Comparison of ENCODE assay signal across 8 mouse cellular contexts in the genomic region with DNA sequence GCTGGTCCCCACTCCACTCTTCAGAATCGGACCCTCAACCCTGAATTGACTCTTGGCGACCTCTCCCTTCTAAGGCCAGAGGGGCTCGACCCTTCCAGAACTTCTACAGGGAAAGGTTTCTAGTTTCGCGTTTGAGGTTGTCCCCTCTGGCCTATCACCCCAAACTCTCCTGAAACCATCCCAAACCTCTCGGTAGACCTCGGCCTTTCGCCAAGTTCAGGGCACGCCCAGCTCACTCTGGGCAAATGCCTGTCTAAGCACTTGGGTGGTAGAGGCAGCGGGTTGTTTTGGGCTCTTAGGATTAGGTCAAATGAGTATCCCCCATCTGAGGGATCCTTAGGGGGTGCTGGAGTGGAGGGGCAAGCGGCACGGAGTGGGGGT.
DNase-seq lines count a peak whose midpoint lies in the region; ATAC-seq and TF ChIP-seq lines count a peak whose summit lies in the region.

No protein-coding gene starts in this region.

- H3K27me3 ChIP-seq in heart, embryonic 11.5 days (ENCODE audit: control insufficient read depth, insufficient read depth, low read length): no peaks in the 10 kb centered on the region
- no peaks in the 10 kb centered on the region for H3K27me3 ChIP-seq in embryonic facial prominence, embryonic 15.5 days
- H3K27me3 ChIP-seq in intestine, postnatal 0 days (replicated peaks; ENCODE audit: control insufficient read depth, insufficient read depth, low read length): peaks cover 11% of the 10 kb centered on the region; the same call in 1 of the 2 replicates
- no peaks in the 10 kb centered on the region for H3K27me3 ChIP-seq in myocyte (ENCODE audit: control insufficient read depth, insufficient read depth, insufficient read length)

- peak overlapping the region; percentile 69 for H3K4me2 ChIP-seq in heart, embryonic 11.5 days
- H3K4me2 ChIP-seq in embryonic facial prominence, embryonic 15.5 days (replicated peaks): peak overlapping the region; percentile 70
- peak overlapping the region; percentile 80 for H3K4me2 ChIP-seq in intestine, postnatal 0 days (replicated peaks; ENCODE audit: low read depth)
- H3K4me2 ChIP-seq in myocyte (ENCODE audit: low read depth): peak overlapping the region; percentile 75

- H3ac ChIP-seq in myocyte (ENCODE audit: control insufficient read depth, insufficient read length): peak overlapping the region; percentile 0

- intact Hi-C loops in heart, postnatal 25 days (cut with DNase I): loop anchor here (5.0 kb wide), 2 partner anchors 258 to 313 kb away; no protein-coding TSS in a partner anchor
- intact Hi-C loops in left cerebral cortex, postnatal 25 days (cut with DNase I): loop anchor here (5.0 kb wide), 1 partner anchor 318 kb away; no protein-coding TSS in a partner anchor

- DNase-seq in heart, postnatal 25 days (ENCODE audit: low spot score): no peak
- DNase-seq in ZHBTc4 (ENCODE audit: low read depth, low spot score) (peak; percentile 26), MN1 (ENCODE audit: low spot score) (no peak)
- no peak for DNase-seq in left cerebral cortex, postnatal 25 days (ENCODE audit: low spot score in 2 of 2)

- H3K79me2 ChIP-seq in myocyte (ENCODE audit: control insufficient read depth, insufficient read depth): peaks cover 19% of the 10 kb centered on the region

- no peak for TF ChIP-seq CTCF in intestine, postnatal 0 days (IDR thresholded peaks at IDR 0.05; ENCODE audit: low read depth)

- WGBS in heart, embryonic 11.5 days (ENCODE audit: insufficient replicate concordance): under 1% methylated on average over 12 of the region's 12 CpGs
- 0% methylated on average over 12 of the region's 12 CpGs for WGBS in embryonic facial prominence, embryonic 15.5 days
- 6% methylated on average over 12 of the region's 12 CpGs for WGBS in intestine, postnatal 0 days

- H3K9me3 ChIP-seq in heart, embryonic 11.5 days (replicated peaks; ENCODE audit: control insufficient read depth, low read length): no peaks in the 10 kb centered on the region
- H3K9me3 ChIP-seq in embryonic facial prominence, embryonic 15.5 days (replicated peaks): no peaks in the 10 kb centered on the region
- H3K9me3 ChIP-seq in intestine, postnatal 0 days (ENCODE audit: control insufficient read depth): no peaks in the 10 kb centered on the region

- peak overlapping the region; percentile 80 for H3K9ac ChIP-seq in heart, embryonic 11.5 days (ENCODE audit: low read depth, low read length)
- H3K9ac ChIP-seq in embryonic facial prominence, embryonic 15.5 days: peak overlapping the region; percentile 64
- peak overlapping the region; percentile 46; the same call in 1 of the 2 replicates for H3K9ac ChIP-seq in intestine, postnatal 0 days (ENCODE audit: low read depth, low read length)

- ATAC-seq in heart, embryonic 11.5 days (replicated peaks; ENCODE audit: insufficient number of reproducible peaks, low FRiP score, low TSS enrichment): no peak
- ATAC-seq in embryonic facial prominence, embryonic 15.5 days (ENCODE audit: insufficient number of reproducible peaks, low FRiP score, low TSS enrichment, low read depth): no peak
- ATAC-seq in intestine, postnatal 0 days: no peak

- no peak overlapping the region for H3K27ac ChIP-seq in heart, embryonic 11.5 days (ENCODE audit: low read depth, low read length)
- peak overlapping the region; percentile 100 for H3K27ac ChIP-seq in embryonic facial prominence, embryonic 15.5 days (replicated peaks)
- no peak overlapping the region for H3K27ac ChIP-seq in intestine, postnatal 0 days (ENCODE audit: low read depth, low read length)

- no peak for TF ChIP-seq POLR2A in myocyte (IDR thresholded peaks at IDR 0.05; ENCODE audit: insufficient read length, low read depth)

- H3K4me1 ChIP-seq in heart, embryonic 11.5 days (ENCODE audit: control insufficient read depth, insufficient read depth, low read length): 0 out of 2 replicates have a peak, but pooled peaks cover 5% of the 10 kb centered on the region
- H3K4me1 ChIP-seq in embryonic facial prominence, embryonic 15.5 days: peaks cover 21% of the 10 kb centered on the region; the same call in 1 of the 2 replicates
- no peaks in the 10 kb centered on the region for H3K4me1 ChIP-seq in intestine, postnatal 0 days (replicated peaks; ENCODE audit: control insufficient read depth, insufficient read depth, low read length)

- peak overlapping the region; percentile 60 for H3K4me3 ChIP-seq in heart, embryonic 11.5 days (ENCODE audit: low read depth, low read length)
- H3K4me3 ChIP-seq in embryonic facial prominence, embryonic 15.5 days (replicated peaks): peak overlapping the region; percentile 64
- peak overlapping the region; percentile 63 for H3K4me3 ChIP-seq in intestine, postnatal 0 days (ENCODE audit: low read depth, low read length)
- H3K4me3 ChIP-seq in myocyte: peak overlapping the region; percentile 55

- 0 out of 2 replicates have a peak, but pooled peaks cover 2% of the 10 kb centered on the region for H3K36me3 ChIP-seq in heart, embryonic 11.5 days (ENCODE audit: control insufficient read depth, insufficient read depth, low read length)
- no peaks in the 10 kb centered on the region for H3K36me3 ChIP-seq in embryonic facial prominence, embryonic 15.5 days
- no peaks in the 10 kb centered on the region for H3K36me3 ChIP-seq in intestine, postnatal 0 days (ENCODE audit: control insufficient read depth, insufficient read depth)
- H3K36me3 ChIP-seq in myocyte (ENCODE audit: control insufficient read depth, insufficient read depth): no peaks in the 10 kb centered on the region

TF ChIP-seq in myocyte, 11 proteins besides CTCF, POLR2A, EP300 and RAD21:
- TF ChIP-seq POLR2AphosphoS2 (IDR thresholded peaks at IDR 0.05; ENCODE audit: insufficient read length, low read depth): no peak
- no peak for TF ChIP-seq REST (IDR thresholded peaks at IDR 0.05; ENCODE audit: insufficient read depth, insufficient read length)
- TF ChIP-seq TCF12 (IDR thresholded peaks at IDR 0.05; ENCODE audit: insufficient read depth, poor library complexity, severe bottlenecking): no peak
- TF ChIP-seq E2F4 (IDR thresholded peaks at IDR 0.05; ENCODE audit: insufficient read depth): no peak
- no peak for TF ChIP-seq MYOG (IDR thresholded peaks at IDR 0.05; ENCODE audit: control insufficient read depth in 1 of 3, insufficient read depth in 1 of 3, insufficient read length in 2 of 3, low read depth in 2 of 3)
- TF ChIP-seq SRF (IDR thresholded peaks at IDR 0.05; ENCODE audit: control insufficient read depth, insufficient read length, low read depth): no peak
